Mouse (Mus musculus): Measurements from ENCODE around the gene Tasp1. TPM values are rescaled to one million over a fixed set of nuclear protein-coding genes. Genes with fewer than 3 reads are reported as not detected.

The Tasp1 gene
- total RNA-seq, 2 experiments from 2014 or later: 4.5 to 4.7 TPM

DNA sequence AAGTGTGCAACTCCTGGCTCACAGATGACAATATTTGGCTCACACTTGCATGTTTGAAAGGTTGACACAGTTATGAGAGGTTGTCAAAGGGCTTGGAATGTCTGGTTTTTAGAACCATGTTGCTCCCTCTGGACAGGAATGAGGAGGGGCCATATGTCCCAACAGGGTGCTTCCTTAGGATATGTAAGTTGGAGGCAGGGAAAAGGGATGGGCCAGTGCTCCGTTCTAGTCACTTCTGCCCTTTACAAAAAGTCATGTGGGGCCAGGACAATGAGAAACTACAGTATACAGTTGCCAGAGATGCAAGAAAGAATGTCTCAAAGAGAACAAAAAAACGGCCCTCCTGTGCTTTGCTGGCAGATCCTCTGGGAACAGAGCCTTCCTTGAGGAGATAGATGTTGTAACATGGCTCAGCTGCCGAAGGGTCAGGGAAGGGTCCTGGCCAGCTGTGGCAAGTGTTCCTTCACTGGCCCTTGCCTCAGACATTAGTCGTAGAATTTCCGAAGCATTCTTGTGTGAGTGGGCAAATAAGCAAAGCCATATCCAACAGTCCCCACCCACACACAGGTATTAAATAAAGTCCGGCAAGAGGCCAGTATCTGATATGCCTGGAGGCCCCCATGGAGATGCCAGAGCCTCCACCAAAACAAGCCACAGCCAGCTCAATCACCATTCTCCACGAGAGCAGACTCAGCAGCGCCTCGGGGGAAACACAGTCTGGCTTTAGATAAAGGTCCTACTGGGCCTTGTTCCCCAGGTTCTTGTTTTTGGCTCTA, 274.1 kb downstream of the Tasp1 start:
- DNase-seq: no peak
- intact Hi-C loops (cut with DNase I; ENCODE audit: low total_unique reads): no loop called here

DNA sequence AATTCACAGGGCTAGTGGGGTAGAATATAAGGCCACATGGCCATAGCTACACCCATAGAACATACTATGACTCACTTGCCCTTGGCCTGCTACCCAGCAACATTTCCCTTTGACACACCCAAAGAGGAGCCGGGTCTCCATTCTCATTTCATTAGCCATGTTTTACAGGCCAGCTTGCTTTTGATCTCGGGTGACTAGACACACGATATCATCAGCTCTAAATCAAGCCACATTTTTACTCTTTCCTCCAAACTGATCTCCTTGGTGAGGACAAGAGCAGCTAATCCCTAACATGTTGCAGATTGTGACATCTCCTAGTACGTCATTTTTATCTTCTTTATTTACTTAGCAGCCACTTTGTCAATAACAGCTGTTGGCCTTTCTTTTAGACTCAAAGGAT, 277.9 kb downstream of the Tasp1 start:
- intact Hi-C loops (cut with DNase I; ENCODE audit: low total_unique reads): no loop called here
- DNase-seq: no peak

DNA sequence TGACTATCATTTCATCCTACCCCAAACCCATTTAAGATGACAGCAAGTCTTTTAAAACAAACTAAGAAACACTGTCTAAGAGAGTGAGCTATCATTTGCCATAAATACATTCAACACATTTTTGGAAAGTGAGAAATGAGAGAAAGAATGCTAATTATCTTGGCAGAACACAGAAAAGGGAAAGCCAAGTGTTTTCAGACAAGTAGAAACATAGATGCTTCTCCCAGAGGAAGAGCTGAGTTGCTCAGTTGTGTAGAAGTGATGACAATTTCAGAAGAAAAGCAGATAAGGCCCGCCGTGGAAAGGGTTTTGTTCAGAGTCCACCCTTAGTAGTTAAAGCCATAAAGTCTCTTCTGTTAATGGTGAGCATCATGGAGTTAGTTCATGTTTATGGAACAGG, 281.7 kb downstream of the Tasp1 start:
- DNase-seq: no peak
- intact Hi-C loops (cut with DNase I; ENCODE audit: low total_unique reads): no loop called here

DNA sequence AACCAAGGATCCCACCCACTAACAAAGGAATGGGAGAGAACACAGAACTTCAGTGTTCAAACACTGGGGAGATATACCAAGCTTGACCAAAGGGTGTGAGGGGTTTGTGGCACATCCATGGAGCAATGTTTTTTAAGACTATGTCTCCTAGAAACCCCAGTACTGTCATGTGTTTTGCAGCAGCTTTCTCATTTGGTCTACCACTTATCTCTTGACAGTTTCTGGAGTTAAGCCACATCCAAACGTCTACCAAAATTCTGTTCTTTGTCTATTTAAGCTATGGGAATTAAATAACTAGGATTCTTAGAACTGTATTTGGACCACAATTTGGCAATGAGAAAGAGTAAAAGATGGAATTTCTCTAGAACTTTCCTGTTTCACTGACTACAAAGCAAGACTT, 282.1 kb downstream of the Tasp1 start:
- intact Hi-C loops (cut with DNase I; ENCODE audit: low total_unique reads): no loop called here
- no peak for DNase-seq

Other genes with a start within 250 kb of the Tasp1 start
- not detected for gene Gm17374, start 85.2 kb upstream of the Tasp1 start, total RNA-seq (2021)
- gene Esf1, start 103.8 kb upstream of the Tasp1 start, total RNA-seq (2021): 10 to 100 TPM; 11.7 to 12.9 TPM
- 10 to 100 TPM; 24.9 to 27.2 TPM for gene Ndufaf5, start 103.8 kb upstream of the Tasp1 start, total RNA-seq (2021)